Mouse (Mus musculus): ENCODE results near the gene Tob1. TPM values are rescaled to one million over a fixed set of nuclear protein-coding genes. Genes with fewer than 3 reads are reported as not detected.

Tob1 gene
- 37.7 and 45.5 TPM in 2 replicates for polyA plus RNA-seq (2015; fragmentation: Nextera tagmentation; extraction: Ambion mirVana)

DNA sequence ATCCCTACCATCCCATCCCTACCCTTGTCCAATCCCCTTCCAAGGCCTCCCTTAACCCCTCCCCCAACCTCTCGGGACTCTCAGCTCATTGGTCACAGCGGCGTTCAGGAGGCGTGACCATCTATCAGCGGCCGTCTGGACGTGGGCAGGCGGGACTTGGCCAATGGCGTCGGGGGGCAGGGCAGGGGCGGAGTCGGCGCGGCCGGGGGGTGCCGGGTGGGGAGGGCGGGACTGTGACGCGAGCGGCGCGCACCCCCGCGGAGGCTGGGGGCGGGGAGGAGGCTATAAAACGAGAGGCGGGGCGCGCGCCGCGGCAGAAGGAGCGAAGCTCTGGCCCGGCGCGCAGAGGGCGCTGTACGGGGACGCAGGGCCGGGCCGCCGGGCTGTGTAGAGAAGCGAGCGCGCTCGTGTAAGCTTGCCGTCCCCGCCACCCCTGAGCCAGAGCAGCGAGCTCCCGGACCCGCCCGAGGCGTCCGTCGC lies at the start of gene Tob1:
Gene Tob1 (plus strand): TSS at position 331 of the 480 bp plus-strand sequence.
- Histone ChIP-seq H3K9me3 (replicated peaks) (no peaks in the 10 kb centered on the region), H3K4me3 (peak within 1 kb of the TSS; percentile 87), H3K4me2 (peak within 1 kb of the TSS; percentile 86), H3K27ac (peak within 1 kb of the TSS; percentile 99), H3K27me3 (no peaks in the 10 kb centered on the region), H3K4me1 (replicated peaks) (peaks cover 17% of the 10 kb centered on the region), H3K9ac (peak within 1 kb of the TSS; percentile 93), H3K36me3 (peaks cover 14% of the 10 kb centered on the region)
- peak; percentile 96 for ATAC-seq (replicated peaks; ENCODE audit: insufficient number of reproducible peaks, insufficient read depth, low FRiP score, low read depth)
- WGBS: under 1% methylated on average over 55 of the region's 55 CpGs

DNA sequence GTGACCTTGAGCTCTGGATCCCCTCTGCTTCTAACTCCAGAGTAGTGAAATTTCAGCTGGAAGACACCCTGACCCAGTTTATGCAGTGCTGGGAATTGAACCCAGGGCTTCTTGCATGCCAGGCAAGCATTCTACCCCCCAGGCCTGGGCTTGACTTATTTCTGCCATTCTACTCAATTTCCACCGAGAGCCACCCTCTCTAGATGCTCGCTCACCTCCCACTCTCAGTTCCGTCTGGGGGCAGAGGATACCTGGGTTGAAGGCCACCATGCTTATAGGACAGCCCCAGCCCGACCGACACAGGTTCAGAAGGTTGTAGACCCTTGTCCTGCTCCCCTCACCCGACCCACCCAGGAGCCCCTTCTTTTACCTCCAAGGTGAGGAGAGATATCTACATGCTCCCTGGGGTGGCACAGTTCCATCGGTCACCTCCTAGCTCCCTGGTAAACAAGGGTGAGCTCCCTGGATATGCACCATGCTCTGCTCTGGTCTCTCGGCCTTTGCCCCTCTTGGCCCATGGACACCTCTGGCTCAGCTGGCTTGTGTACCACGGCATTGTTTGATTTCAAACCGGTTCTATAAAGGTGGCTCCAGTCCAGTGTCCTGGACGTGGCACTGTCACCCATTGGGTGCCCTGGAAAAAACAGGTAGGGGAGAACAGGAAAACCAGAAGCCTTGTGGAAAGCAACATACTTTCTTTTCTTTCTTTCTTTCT lies 49.2 kb upstream of the Tob1 start:
- no peaks in the 10 kb centered on the region for H3K27me3 ChIP-seq
- no peak overlapping the region for H3K4me3 ChIP-seq
- no peaks in the 10 kb centered on the region for H3K9me3 ChIP-seq (replicated peaks)
- H3K4me2 ChIP-seq: no peak overlapping the region
- no peak for ATAC-seq (replicated peaks; ENCODE audit: insufficient number of reproducible peaks, insufficient read depth, low FRiP score, low read depth)
- no peaks in the 10 kb centered on the region for H3K36me3 ChIP-seq
- no peak overlapping the region; the same call in 1 of the 2 replicates for H3K27ac ChIP-seq
- WGBS: 85% methylated on average over 11 of the region's 11 CpGs
- H3K9ac ChIP-seq: no peak overlapping the region
- H3K4me1 ChIP-seq (replicated peaks): peaks cover 30% of the 10 kb centered on the region

DNA sequence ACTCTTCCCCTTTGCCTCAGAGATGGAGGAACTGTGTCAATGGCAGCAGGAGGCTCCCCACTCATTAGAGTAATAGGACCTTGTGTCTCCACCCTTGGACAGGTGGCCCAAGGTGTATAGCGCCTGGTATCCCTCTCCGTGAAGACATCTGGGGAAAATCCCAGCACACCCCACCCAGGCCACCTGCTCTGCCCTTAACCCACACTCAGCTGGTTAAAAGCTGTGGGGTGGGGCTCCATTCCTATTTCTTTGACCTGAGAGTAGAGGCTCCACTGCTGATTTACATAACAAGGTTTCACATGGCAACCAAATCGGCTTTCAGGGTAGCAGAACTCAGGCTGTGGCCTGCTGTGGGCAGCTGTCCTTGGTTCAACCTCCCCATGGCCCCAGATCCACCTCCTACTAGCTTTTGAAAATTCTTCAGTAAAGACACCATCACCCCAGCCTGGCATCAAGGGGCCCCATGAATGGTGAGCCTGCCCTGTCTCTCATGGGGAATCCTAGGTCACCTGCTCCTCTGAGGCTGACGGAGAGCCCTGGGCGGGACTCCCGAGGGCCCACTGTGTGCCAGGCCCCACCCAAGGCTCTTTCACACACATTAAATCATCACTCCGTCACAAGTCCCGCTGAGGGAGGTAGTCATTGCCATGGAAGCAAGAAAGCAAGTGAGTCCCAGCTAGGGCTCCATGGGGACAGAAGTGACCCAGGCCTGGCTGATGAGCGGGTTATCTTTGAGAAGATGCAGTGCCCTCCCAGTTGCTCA lies 48.1 kb upstream of the Tob1 start:
- Histone ChIP-seq H3K9me3 (replicated peaks) (no peaks in the 10 kb centered on the region), H3K4me3 (no peak overlapping the region), H3K9ac (no peak overlapping the region), H3K36me3 (no peaks in the 10 kb centered on the region), H3K27ac (no peak overlapping the region), H3K27me3 (no peaks in the 10 kb centered on the region), H3K4me2 (no peak overlapping the region), H3K4me1 (replicated peaks) (peaks cover 33% of the 10 kb centered on the region)
- ATAC-seq (replicated peaks; ENCODE audit: insufficient number of reproducible peaks, insufficient read depth, low FRiP score, low read depth): no peak
- 78% methylated on average over 9 of the region's 9 CpGs for WGBS

DNA sequence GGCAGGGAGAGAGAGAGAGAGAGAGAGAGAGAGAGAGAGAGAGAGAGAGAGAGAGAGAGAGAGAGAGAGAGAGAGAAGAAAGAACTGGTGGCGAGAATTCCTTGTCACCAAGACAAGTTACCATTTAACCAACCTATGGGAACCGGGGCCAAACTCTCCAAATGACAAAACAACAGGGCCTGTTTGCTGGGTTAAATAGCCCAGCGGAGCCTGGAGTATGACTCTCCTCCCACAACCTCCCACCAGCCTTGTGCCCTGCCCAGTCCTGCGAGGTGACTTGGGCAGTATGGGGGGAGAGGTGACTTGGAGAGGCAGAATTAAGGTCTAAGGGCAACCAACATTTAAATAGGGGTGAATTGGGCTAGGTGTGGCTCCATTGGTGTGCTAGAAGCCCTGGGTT lies 45.5 kb upstream of the Tob1 start:
- H3K4me2 ChIP-seq: no peak overlapping the region
- H3K4me1 ChIP-seq (replicated peaks): peaks cover 12% of the 10 kb centered on the region
- no peaks in the 10 kb centered on the region for H3K36me3 ChIP-seq
- 81% methylated on average over 4 of the region's 4 CpGs for WGBS
- H3K27me3 ChIP-seq: no peaks in the 10 kb centered on the region
- no peak overlapping the region for H3K27ac ChIP-seq
- H3K4me3 ChIP-seq: no peak overlapping the region
- H3K9me3 ChIP-seq (replicated peaks): no peaks in the 10 kb centered on the region
- no peak for ATAC-seq (replicated peaks; ENCODE audit: insufficient number of reproducible peaks, insufficient read depth, low FRiP score, low read depth)
- no peak overlapping the region for H3K9ac ChIP-seq

DNA sequence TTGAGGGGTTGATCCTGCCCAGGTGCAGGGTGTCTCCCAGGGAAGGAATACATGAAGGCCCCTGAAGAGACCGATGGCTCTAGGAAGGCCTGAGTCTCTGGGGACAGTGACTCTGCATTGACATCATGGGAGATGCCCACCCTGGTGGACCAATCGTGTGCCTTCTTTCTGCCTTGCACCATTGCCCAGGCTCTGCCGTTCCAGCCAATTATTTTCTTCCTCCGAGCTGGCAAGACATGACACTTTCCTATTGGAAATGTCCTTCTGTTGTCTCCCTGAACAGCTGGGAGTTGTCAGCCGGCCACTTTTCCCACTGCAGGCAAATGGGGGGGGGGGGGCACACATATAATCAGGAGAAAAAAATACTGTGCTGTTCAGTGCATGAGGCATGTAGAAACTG lies 43.0 kb upstream of the Tob1 start:
- no peak for ATAC-seq (replicated peaks; ENCODE audit: insufficient number of reproducible peaks, insufficient read depth, low FRiP score, low read depth)
- H3K4me2 ChIP-seq: no peak overlapping the region
- no peaks in the 10 kb centered on the region for H3K36me3 ChIP-seq
- no peak overlapping the region for H3K4me3 ChIP-seq
- H3K27me3 ChIP-seq: no peaks in the 10 kb centered on the region
- no peaks in the 10 kb centered on the region for H3K9me3 ChIP-seq (replicated peaks)
- H3K9ac ChIP-seq: no peak overlapping the region
- no peak overlapping the region for H3K27ac ChIP-seq
- 67% methylated on average over 5 of the region's 5 CpGs for WGBS
- H3K4me1 ChIP-seq (replicated peaks): peaks cover 3% of the 10 kb centered on the region; the same call in 1 of the 2 replicates

DNA sequence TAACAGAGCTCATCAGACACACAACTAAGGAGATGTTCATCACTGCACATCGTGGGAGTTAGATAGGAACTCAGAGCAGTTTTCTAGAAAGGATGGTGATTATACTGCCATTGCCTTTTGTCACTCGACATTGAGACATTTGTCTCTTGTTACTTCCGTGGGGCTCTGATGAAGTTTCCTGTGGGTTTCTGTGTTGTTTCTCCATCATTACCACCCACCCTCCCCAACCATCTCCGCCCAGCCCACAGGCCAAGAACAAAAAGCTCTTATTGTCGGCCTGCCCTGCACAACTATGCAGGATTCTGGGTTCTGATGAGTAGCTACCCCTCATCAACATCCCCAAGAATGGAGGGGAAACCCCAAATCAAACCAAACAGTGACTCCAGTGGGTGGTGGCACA lies 41.7 kb upstream of the Tob1 start:
- ATAC-seq (replicated peaks; ENCODE audit: insufficient number of reproducible peaks, insufficient read depth, low FRiP score, low read depth): no peak
- no peak overlapping the region for H3K4me2 ChIP-seq
- no peaks in the 10 kb centered on the region for H3K9me3 ChIP-seq (replicated peaks)
- H3K27me3 ChIP-seq: no peaks in the 10 kb centered on the region
- peaks cover 3% of the 10 kb centered on the region; the same call in 1 of the 2 replicates for H3K4me1 ChIP-seq (replicated peaks)
- no peak overlapping the region for H3K4me3 ChIP-seq
- no peaks in the 10 kb centered on the region for H3K36me3 ChIP-seq
- no peak overlapping the region for H3K9ac ChIP-seq
- no peak overlapping the region for H3K27ac ChIP-seq
- 57% methylated on average over 5 of the region's 5 CpGs for WGBS

DNA sequence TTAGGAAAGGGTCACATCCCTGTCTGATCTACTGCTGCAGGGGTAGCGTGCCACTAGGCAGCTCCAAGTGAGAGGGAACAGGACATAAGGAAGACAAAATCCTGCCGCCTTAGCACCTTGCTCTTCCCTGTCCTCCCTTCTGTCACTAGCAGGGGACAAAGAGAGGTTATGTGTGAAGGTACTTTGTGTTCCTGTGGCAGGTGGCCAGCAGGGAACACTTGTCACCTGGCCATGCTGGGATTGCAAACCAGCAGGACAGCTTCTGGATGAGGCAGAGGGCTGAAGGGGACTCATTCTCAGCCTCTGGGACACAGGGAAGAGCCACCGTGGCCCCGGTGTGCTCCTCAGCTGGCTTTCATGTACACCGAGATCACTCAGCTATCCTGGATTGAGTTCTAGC lies 39.6 kb upstream of the Tob1 start:
- ATAC-seq (replicated peaks; ENCODE audit: insufficient number of reproducible peaks, insufficient read depth, low FRiP score, low read depth): no peak
- no peaks in the 10 kb centered on the region for H3K9me3 ChIP-seq (replicated peaks)
- no peaks in the 10 kb centered on the region for H3K36me3 ChIP-seq
- no peaks in the 10 kb centered on the region for H3K27me3 ChIP-seq
- H3K9ac ChIP-seq: no peak overlapping the region
- H3K27ac ChIP-seq: no peak overlapping the region
- 80% methylated on average over 5 of the region's 5 CpGs for WGBS
- H3K4me1 ChIP-seq (replicated peaks): peaks cover 13% of the 10 kb centered on the region
- no peak overlapping the region for H3K4me2 ChIP-seq
- H3K4me3 ChIP-seq: no peak overlapping the region

DNA sequence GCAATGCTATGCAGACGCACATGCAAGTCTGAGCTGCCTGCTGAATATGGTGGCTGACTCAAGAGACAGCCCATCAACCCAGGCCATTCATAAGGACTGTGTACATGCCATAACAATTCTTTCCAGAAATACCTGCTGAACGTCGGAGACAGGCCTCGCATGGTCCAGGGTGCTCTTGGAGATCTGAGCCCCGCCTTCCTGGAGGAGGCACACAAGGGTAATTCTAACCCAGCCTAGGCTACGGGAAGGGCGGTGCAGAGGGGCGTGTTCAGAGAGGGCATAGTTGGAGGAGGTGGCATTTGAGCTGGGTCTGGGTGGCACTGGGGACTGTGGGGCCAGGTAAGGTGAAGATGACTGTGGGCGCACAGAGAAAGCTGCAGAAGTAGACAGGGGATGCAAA lies 39.1 kb upstream of the Tob1 start:
- no peaks in the 10 kb centered on the region for H3K27me3 ChIP-seq
- no peaks in the 10 kb centered on the region for H3K9me3 ChIP-seq (replicated peaks)
- H3K4me2 ChIP-seq: no peak overlapping the region
- WGBS: 68% methylated on average over 9 of the region's 9 CpGs
- H3K27ac ChIP-seq: no peak overlapping the region
- H3K4me1 ChIP-seq (replicated peaks): peaks cover 13% of the 10 kb centered on the region
- no peak overlapping the region for H3K9ac ChIP-seq
- 0 out of 2 replicates have a peak, but pooled peaks have one; percentile 32 for ATAC-seq (replicated peaks; ENCODE audit: insufficient number of reproducible peaks, insufficient read depth, low FRiP score, low read depth)
- no peak overlapping the region for H3K4me3 ChIP-seq
- no peaks in the 10 kb centered on the region for H3K36me3 ChIP-seq

DNA sequence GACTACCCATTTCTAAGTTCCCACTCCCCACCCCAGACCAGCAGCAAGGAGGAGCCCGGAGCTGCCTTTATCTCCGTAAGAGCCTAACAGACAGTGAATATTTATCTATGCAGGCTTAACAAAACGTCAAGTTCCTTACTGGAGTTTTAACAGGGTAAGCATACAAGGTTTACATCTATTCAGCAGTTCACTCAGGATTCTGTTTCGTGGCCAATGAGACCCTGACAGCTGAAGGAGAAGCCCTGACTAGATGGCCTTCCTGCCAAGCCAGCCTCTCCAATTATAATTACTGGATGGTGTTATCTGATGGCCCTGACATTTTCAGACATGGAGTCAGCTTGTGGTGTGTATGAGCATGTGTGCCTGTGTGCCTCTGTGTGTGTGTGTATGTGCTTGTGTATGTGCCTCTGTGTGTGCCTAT lies 37.5 kb upstream of the Tob1 start:
- H3K4me1 ChIP-seq (replicated peaks): peaks cover 17% of the 10 kb centered on the region
- no peak for ATAC-seq (replicated peaks; ENCODE audit: insufficient number of reproducible peaks, insufficient read depth, low FRiP score, low read depth)
- H3K9me3 ChIP-seq (replicated peaks): no peaks in the 10 kb centered on the region
- no peak overlapping the region for H3K4me2 ChIP-seq
- no peaks in the 10 kb centered on the region for H3K27me3 ChIP-seq
- H3K9ac ChIP-seq: no peak overlapping the region
- H3K36me3 ChIP-seq: no peaks in the 10 kb centered on the region
- H3K27ac ChIP-seq: no peak overlapping the region
- H3K4me3 ChIP-seq: no peak overlapping the region
- 27% methylated on average over 4 of the region's 4 CpGs for WGBS

DNA sequence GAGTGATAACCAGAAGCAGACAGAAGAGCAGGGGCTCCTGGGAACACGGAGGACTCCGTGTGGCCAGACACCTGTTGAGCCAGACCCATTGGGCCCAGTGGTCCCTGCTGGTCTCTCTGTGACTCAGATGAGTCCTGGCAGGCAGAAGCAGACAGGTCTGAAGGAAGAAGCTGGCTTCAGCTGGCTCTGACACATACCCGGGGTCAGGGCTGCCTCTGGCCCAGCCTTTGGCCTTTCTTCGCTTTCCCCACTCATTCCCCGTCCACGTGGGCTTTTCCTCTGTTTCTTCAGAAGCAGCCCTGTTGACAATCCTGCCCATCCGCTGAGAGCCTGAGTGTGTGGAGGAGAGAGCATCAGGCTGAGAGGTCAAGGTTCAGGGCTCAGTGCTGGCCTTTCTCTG lies 36.0 kb upstream of the Tob1 start:
- ATAC-seq (replicated peaks; ENCODE audit: insufficient number of reproducible peaks, insufficient read depth, low FRiP score, low read depth): no peak
- Histone ChIP-seq H3K27me3 (no peaks in the 10 kb centered on the region), H3K36me3 (no peaks in the 10 kb centered on the region), H3K9me3 (replicated peaks) (no peaks in the 10 kb centered on the region), H3K4me2 (no peak overlapping the region), H3K9ac (no peak overlapping the region), H3K4me3 (no peak overlapping the region), H3K4me1 (replicated peaks) (peaks cover 19% of the 10 kb centered on the region), H3K27ac (peak overlapping the region; percentile 72)
- 67% methylated on average over 7 of the region's 7 CpGs for WGBS

DNA sequence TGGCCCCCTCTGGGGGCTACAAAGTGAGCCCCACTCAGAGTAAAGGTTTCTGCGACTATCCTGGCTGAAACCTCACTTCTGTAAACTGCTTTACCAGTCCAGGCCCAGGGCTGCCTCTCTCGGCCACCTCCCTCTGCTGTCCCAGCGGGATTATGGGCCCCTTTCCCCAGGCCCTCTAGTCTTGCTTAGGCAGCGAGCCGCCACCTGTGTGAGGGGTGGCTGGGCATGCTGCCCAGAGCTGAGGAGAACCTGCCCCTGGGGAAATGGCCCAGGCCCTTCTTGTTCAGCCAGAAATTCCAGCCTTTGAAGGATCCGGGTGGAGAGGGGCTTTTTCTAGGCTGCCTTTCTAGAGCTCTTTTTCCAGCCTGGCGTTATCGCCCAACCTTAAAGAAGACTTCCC lies 35.6 kb upstream of the Tob1 start:
- Histone ChIP-seq H3K27ac (peak overlapping the region; percentile 72), H3K4me2 (no peak overlapping the region), H3K9me3 (replicated peaks) (no peaks in the 10 kb centered on the region), H3K36me3 (no peaks in the 10 kb centered on the region), H3K9ac (no peak overlapping the region), H3K4me3 (no peak overlapping the region), H3K4me1 (replicated peaks) (peaks cover 20% of the 10 kb centered on the region), H3K27me3 (no peaks in the 10 kb centered on the region)
- ATAC-seq (replicated peaks; ENCODE audit: insufficient number of reproducible peaks, insufficient read depth, low FRiP score, low read depth): peak; percentile 47; the same call in 1 of the 2 replicates
- 20% methylated on average over 8 of the region's 8 CpGs for WGBS
